Mouse (Mus musculus): ENCODE data around the gene Lrrc73.
A peak's percentile ranks its signal among the peaks of the same experiment; 100 is the strongest.

Lrrc73 gene

DNA sequence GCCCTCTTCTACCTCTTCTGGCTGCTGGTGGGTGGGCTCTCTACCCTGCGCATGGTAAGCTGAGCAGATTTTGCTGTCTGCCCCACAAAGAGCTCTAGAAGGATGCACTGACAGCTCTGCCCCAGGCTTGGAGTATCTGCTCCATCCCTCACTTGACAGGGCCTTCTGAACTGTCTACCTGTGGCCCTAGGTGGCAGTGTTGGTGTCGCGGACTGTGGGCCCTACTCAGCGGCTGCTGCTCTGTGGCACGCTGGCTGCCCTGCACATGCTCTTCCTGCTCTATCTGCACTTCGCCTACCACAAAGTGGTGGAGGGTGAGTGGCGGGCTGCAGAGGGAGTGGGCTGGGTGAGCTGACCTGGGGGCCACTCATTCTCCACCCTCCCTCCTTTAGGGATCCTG is 2.2 kb upstream of the Lrrc73 start:
- Histone ChIP-seq H3K27me3 (ENCODE audit: insufficient read depth, low read length) (peaks cover 25% of the 10 kb centered on the region), H3K9me3 (ENCODE audit: low read length) (no peaks in the 10 kb centered on the region), H3K36me3 (ENCODE audit: insufficient read depth, low read length) (peaks cover 49% of the 10 kb centered on the region), H3K4me3 (replicated peaks; ENCODE audit: low read length) (no peak overlapping the region), H3K4me1 (replicated peaks; ENCODE audit: low read depth, low read length) (peaks cover 72% of the 10 kb centered on the region)
- TF ChIP-seq CTCF (conservative IDR thresholded peaks at IDR 0.05; ENCODE audit: low read length) = 0 out of 2 replicates have a peak, but pooled peaks have one; percentile 3
- TF ChIP-seq NANOG (IDR thresholded peaks at IDR 0.05; ENCODE audit: borderline replicate concordance, low read length) = no peak
- TF ChIP-seq POU5F1 (IDR thresholded peaks at IDR 0.05; ENCODE audit: borderline replicate concordance, low read length) = no peak

DNA sequence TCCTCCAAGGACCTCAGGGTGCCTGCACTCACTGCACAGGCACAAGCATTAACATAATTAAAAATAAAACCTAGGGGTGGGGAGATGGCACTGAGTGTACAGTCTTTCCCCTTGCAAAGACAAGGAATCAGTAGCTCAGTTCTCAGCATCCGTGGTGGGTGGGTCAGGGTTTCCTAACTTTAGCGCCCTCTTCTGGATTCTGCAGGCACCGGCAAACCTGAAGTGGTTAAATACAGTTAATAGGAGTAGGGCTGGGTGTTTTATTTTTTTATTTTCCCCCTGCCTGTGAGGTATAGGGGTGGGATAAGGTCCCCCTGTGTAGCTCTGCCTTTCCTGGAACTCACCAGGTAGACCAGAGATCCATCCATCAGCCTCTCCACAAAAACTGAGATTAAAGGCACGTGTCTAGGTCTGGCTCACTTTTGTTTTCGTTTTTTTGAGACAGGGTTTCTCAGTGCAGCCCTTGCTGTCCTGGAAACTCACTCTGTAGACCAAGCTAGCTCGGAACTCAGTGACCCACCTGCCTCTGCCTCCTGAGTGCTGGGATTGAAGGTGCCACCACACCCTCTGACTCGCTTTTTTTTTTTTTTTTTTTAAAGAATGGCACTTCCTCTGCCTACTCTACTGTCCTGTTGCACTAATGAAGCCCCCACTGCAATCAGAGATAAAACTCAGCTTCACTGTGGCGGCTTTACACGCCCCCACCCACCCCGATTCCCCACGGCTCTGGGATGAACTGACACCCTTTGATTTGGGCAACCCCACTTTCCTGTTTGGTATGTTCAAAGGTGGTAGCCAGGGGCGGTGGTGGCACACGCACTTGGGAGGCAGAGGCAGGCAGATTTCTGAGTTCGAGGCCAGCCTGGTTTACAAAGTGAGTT is 520 bp upstream of the Lrrc73 start:
- Histone ChIP-seq H3K27me3 (ENCODE audit: insufficient read depth, low read length) (peaks cover 25% of the 10 kb centered on the region), H3K9me3 (ENCODE audit: low read length) (no peaks in the 10 kb centered on the region), H3K36me3 (ENCODE audit: insufficient read depth, low read length) (peaks cover 54% of the 10 kb centered on the region), H3K4me3 (replicated peaks; ENCODE audit: low read length) (peak overlapping the region; percentile 81), H3K4me1 (replicated peaks; ENCODE audit: low read depth, low read length) (peaks cover 63% of the 10 kb centered on the region)
- TF ChIP-seq NANOG (IDR thresholded peaks at IDR 0.05; ENCODE audit: borderline replicate concordance, low read length) (no peak), POU5F1 (IDR thresholded peaks at IDR 0.05; ENCODE audit: borderline replicate concordance, low read length) (no peak), CTCF (conservative IDR thresholded peaks at IDR 0.05; ENCODE audit: low read length) (peak; percentile 76)

DNA sequence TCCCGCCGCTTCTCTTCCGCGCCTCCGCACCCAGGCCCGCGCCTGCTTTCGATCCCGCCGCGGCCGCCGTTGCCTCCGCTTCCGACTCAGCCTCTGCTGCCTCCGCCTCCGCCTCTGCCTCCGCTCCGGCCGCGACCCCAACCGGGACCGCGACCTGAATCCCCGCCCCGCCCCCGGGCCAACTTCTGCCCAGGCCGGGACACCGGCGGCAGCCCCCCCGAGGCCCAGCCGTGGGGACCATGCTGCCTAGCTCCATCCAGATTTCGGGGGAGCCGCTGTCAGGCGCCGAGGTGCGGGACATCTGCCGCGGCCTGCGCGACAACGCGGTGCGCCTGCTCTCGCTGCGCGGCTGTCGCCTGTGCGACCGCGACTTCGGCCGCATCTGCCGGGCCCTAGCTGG is 775 bp downstream of the Lrrc73 start:
- Histone ChIP-seq H3K4me3 (replicated peaks; ENCODE audit: low read length) (peak overlapping the region; percentile 81), H3K9me3 (ENCODE audit: low read length) (no peaks in the 10 kb centered on the region), H3K27me3 (ENCODE audit: insufficient read depth, low read length) (peaks cover 25% of the 10 kb centered on the region), H3K36me3 (ENCODE audit: insufficient read depth, low read length) (peaks cover 62% of the 10 kb centered on the region), H3K4me1 (replicated peaks; ENCODE audit: low read depth, low read length) (peaks cover 69% of the 10 kb centered on the region)
- no peak for TF ChIP-seq NANOG (IDR thresholded peaks at IDR 0.05; ENCODE audit: borderline replicate concordance, low read length)
- no peak for TF ChIP-seq CTCF (conservative IDR thresholded peaks at IDR 0.05; ENCODE audit: low read length)
- no peak for TF ChIP-seq POU5F1 (IDR thresholded peaks at IDR 0.05; ENCODE audit: borderline replicate concordance, low read length)

DNA sequence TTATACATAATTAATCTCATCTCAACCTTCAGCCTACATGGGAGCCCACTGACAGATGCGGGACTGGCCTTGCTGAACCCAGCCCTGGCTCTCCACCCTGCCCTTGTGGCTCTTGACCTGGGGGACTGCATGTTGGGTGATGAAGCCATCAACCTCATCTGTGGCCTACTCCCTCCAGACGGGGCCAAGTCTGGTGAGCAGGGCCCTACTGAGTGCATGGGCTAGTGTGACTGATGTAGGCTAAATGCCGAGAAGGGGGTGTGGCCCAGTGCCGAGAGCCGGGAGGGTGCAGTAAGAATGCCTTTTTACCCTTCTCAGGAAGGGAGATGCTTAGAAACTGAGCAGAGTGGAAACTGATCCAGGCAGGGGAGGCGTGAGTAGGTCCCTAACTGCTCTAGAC is 1.8 kb downstream of the Lrrc73 start:
- H3K36me3 ChIP-seq (ENCODE audit: insufficient read depth, low read length) = peaks cover 62% of the 10 kb centered on the region

DNA sequence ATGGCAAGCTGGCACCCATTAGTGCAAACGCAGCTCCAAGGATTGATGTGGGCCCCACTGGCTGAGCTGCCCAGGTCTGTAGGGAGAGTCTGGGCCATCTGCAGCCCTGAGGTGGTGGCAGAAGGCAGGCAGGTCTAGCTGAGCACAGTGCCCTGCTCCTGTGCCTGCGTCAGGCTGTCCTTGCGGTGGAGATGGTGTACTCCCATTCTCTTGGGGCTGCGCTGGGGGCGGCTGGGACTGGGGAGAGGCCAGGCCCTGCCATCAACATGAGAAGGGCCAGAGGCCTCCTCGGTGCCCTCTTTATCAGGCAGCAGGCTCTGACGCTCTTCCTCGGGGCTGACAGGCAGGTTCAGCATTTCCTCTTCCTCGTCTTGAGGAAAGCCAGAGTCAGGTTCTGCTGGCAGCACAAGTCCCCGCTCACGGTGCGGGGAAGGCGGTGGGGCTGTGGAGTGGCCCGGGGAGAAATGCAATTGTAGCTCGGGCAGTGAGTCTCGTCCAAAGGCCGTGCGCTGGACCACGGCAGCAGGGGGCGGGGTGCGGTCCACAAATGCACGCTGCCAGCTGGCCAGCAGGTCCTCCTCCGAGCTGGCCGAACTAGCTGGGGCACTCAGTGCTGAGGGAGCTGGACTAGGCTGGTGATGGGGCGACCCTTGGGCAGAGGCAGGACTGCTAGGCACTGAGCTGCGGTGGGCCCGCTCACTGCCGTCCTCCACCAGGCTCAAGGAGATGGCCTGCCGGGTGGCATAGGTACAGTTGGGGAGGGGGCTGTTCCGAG is 5.1 kb downstream of the Lrrc73 start:
- Histone ChIP-seq H3K4me3 (replicated peaks; ENCODE audit: low read length) (peak overlapping the region; percentile 66), H3K36me3 (ENCODE audit: insufficient read depth, low read length) (peaks cover 71% of the 10 kb centered on the region), H3K27me3 (ENCODE audit: insufficient read depth, low read length) (peaks cover 24% of the 10 kb centered on the region), H3K9me3 (ENCODE audit: low read length) (no peaks in the 10 kb centered on the region), H3K4me1 (replicated peaks; ENCODE audit: low read depth, low read length) (peaks cover 67% of the 10 kb centered on the region)
- TF ChIP-seq CTCF (conservative IDR thresholded peaks at IDR 0.05; ENCODE audit: low read length) (no peak), NANOG (IDR thresholded peaks at IDR 0.05; ENCODE audit: borderline replicate concordance, low read length) (no peak)

More for the DNA sequence above, 1.8 kb downstream of the Lrrc73 start:
- H3K9me3 ChIP-seq (ENCODE audit: low read length) = no peaks in the 10 kb centered on the region
- peaks cover 69% of the 10 kb centered on the region for H3K4me1 ChIP-seq (replicated peaks; ENCODE audit: low read depth, low read length)
- no peak overlapping the region for H3K4me3 ChIP-seq (replicated peaks; ENCODE audit: low read length)
- no peak for TF ChIP-seq POU5F1 (IDR thresholded peaks at IDR 0.05; ENCODE audit: borderline replicate concordance, low read length)
- no peak for TF ChIP-seq NANOG (IDR thresholded peaks at IDR 0.05; ENCODE audit: borderline replicate concordance, low read length)
- TF ChIP-seq CTCF (conservative IDR thresholded peaks at IDR 0.05; ENCODE audit: low read length) = no peak
- H3K27me3 ChIP-seq (ENCODE audit: insufficient read depth, low read length) = peaks cover 25% of the 10 kb centered on the region

DNA sequence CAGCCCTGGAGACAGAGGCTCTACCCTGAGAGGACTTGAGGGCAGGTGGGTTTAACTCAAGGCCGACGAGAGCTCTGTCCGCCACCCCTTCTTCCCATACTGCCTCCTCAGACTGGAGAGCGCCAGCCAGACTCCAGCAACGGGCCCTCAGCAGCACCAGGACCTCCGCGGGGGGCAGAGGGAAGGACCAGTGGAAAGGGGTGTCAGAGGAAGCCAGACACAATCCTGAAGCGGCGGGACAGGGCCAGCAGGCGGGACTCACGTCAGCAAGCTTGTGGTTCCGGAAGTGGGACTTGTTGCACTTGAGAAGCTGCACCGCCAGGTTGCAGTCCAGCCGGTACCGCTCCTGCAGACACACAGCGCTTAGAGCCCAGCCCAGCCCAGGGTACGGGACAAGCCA is 6.3 kb downstream of the Lrrc73 start:
- Histone ChIP-seq H3K27me3 (ENCODE audit: insufficient read depth, low read length) (peaks cover 15% of the 10 kb centered on the region), H3K9me3 (ENCODE audit: low read length) (no peaks in the 10 kb centered on the region), H3K4me3 (replicated peaks; ENCODE audit: low read length) (no peak overlapping the region; the same call in 1 of the 2 replicates), H3K4me1 (replicated peaks; ENCODE audit: low read depth, low read length) (peaks cover 64% of the 10 kb centered on the region), H3K36me3 (ENCODE audit: insufficient read depth, low read length) (peaks cover 83% of the 10 kb centered on the region)
- TF ChIP-seq NANOG (IDR thresholded peaks at IDR 0.05; ENCODE audit: borderline replicate concordance, low read length) (no peak), CTCF (conservative IDR thresholded peaks at IDR 0.05; ENCODE audit: low read length) (no peak), POU5F1 (IDR thresholded peaks at IDR 0.05; ENCODE audit: borderline replicate concordance, low read length) (no peak)

DNA sequence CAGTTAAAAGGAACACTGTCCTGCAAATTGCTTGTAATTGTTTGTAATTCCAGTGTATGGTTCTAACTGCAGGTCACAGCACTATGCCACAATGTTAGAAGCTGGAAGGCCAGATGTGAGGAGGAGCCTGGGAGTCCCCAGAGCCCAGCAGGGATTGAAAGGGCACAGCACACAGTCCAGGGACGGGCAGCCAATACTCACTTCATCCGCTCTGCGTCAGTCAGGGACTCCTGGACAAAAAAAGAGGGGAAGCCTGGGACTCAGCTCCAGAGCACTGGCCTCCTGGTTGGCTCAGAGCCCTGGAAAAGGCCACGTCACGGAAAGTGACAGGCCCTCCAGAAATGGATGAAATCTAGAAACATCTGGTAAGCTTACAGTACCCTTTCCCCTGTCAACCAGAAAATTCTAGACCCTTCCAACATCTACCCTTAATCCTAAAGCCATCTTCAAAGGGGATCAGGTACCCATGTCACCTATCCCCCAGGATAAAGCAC is 8.9 kb downstream of the Lrrc73 start:
- Histone ChIP-seq H3K9me3 (ENCODE audit: low read length) (no peaks in the 10 kb centered on the region), H3K4me1 (replicated peaks; ENCODE audit: low read depth, low read length) (peaks cover 80% of the 10 kb centered on the region), H3K27me3 (ENCODE audit: insufficient read depth, low read length) (no peaks in the 10 kb centered on the region), H3K36me3 (ENCODE audit: insufficient read depth, low read length) (peaks cover 95% of the 10 kb centered on the region), H3K4me3 (replicated peaks; ENCODE audit: low read length) (no peak overlapping the region)
- no peak for TF ChIP-seq POU5F1 (IDR thresholded peaks at IDR 0.05; ENCODE audit: borderline replicate concordance, low read length)
- no peak for TF ChIP-seq CTCF (conservative IDR thresholded peaks at IDR 0.05; ENCODE audit: low read length)
- TF ChIP-seq NANOG (IDR thresholded peaks at IDR 0.05; ENCODE audit: borderline replicate concordance, low read length) = no peak

DNA sequence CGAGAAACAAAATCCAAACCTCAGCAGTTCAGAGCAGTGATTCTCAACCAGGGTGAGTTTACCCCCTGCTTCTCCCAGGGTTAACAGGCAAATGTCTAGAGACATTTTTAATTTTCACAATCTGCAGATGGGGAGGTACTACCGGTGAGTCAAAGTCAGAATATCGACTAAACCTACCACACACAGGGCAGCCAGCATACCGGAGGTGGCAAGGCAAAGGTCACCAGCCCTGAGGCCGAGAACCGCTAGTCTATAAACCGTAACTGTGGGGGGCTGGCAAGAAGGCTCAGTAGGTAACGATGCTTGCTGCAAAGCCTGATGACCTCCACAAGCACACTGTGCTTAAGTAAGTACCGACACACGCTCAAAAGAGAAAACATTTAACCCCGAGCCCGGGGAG is 12.2 kb downstream of the Lrrc73 start:
- no peak overlapping the region for H3K4me3 ChIP-seq (replicated peaks; ENCODE audit: low read length)
- no peaks in the 10 kb centered on the region for H3K9me3 ChIP-seq (ENCODE audit: low read length)
- TF ChIP-seq NANOG (IDR thresholded peaks at IDR 0.05; ENCODE audit: borderline replicate concordance, low read length) = no peak
- no peak for TF ChIP-seq POU5F1 (IDR thresholded peaks at IDR 0.05; ENCODE audit: borderline replicate concordance, low read length)
- no peak for TF ChIP-seq CTCF (conservative IDR thresholded peaks at IDR 0.05; ENCODE audit: low read length)
- no peaks in the 10 kb centered on the region for H3K27me3 ChIP-seq (ENCODE audit: insufficient read depth, low read length)
- H3K36me3 ChIP-seq (ENCODE audit: insufficient read depth, low read length) = peaks cover 92% of the 10 kb centered on the region
- H3K4me1 ChIP-seq (replicated peaks; ENCODE audit: low read depth, low read length) = peaks cover 79% of the 10 kb centered on the region
